ENCODE assay signal across 26 mouse cellular contexts in genomic region chr6:41694407-41694806, GRCm38 (mm10). TPM values are rescaled to one million over a fixed set of nuclear protein-coding genes. Genes with fewer than 3 reads are reported as not detected.
DNase-seq lines count a peak whose midpoint lies in the region; ATAC-seq and TF ChIP-seq lines count a peak whose summit lies in the region.
"Had no signal": no experiment of that assay in that cellular context is flagged by ENCODE, and none has a peak within 500 bp of the region (broad histone marks: within the 10 kb centered on the region; RNA-seq: fewer than 3 reads in every experiment).

No protein-coding gene starts in this region.

- DNase-seq in 3T3-L1 (ENCODE audit: low read depth, low spot score) (peak; percentile 59), Patski (ENCODE audit: low read depth, low spot score) (peak; percentile 20)
- peak; percentile 7 for DNase-seq in induced T-regulatory cell, adult 2 months (ENCODE audit: low read depth)
- no peak for DNase-seq in hindbrain, embryonic 10.5 days (ENCODE audit: low spot score)
- no peak for DNase-seq in gastrocnemius, adult 18-20 months (ENCODE audit: low spot score)
- DNase-seq in lung, postnatal 4 days, result no peak
- DNase-seq: adrenal gland, adult 8-10 months; adrenal gland, postnatal 14 days; adrenal gland, postnatal 36 days; cerebellum, adult 11-12 months; cerebellum, adult 2 months; cerebellum, adult 9-10 months; cerebellum, postnatal 10 days; cerebellum, postnatal 25 days; forebrain, postnatal 0 days had no signal

- no peaks in the 10 kb centered on the region for H3K36me3 ChIP-seq in hindbrain, embryonic 10.5 days
- H3K36me3 ChIP-seq: embryonic facial prominence, embryonic 10.5 days; embryonic facial prominence, embryonic 12.5 days; forebrain, embryonic 15.5 days had no signal

- in situ Hi-C loops in Patski (cut with MboI; ENCODE audit: low pct_unique_long_range_greater_than_20kb), result no loop called here

- CTCF ChIA-PET in Patski (lab: Charles Lee), result no interaction called here

- POLR2A ChIA-PET in Patski (lab: Charles Lee), result interaction anchor here (0.6 kb wide), 1 partner anchor 89 kb away, joined by 6 read pairs; the partner anchor contains the start of gene Ephb6

- WGBS in hindbrain, embryonic 10.5 days, result 88% methylated on average over 1 of the region's 1 CpGs

- no peaks in the 10 kb centered on the region for H3K4me1 ChIP-seq in hindbrain, embryonic 10.5 days (replicated peaks)
- H3K4me1 ChIP-seq: embryonic facial prominence, embryonic 10.5 days; embryonic facial prominence, embryonic 12.5 days; forebrain, embryonic 13.5 days; forebrain, embryonic 15.5 days had no signal

- H3K27me3 ChIP-seq in Patski, result no peaks in the 10 kb centered on the region
- H3K27me3 ChIP-seq in hindbrain, embryonic 10.5 days (ENCODE audit: insufficient read depth, poor library complexity, severe bottlenecking), result no peaks in the 10 kb centered on the region
- H3K27me3 ChIP-seq: CH12.LX; embryonic facial prominence, embryonic 12.5 days; forebrain, embryonic 13.5 days; forebrain, embryonic 15.5 days had no signal

- H3K4me3 ChIP-seq in hindbrain, embryonic 10.5 days, result no peak overlapping the region
- H3K4me3 ChIP-seq: embryonic facial prominence, embryonic 10.5 days; embryonic facial prominence, embryonic 12.5 days; forebrain, embryonic 13.5 days; forebrain, embryonic 15.5 days had no signal

- no peak overlapping the region for H3K27ac ChIP-seq in hindbrain, embryonic 10.5 days
- H3K27ac ChIP-seq: embryonic facial prominence, embryonic 10.5 days; embryonic facial prominence, embryonic 12.5 days; forebrain, embryonic 13.5 days; forebrain, embryonic 15.5 days had no signal

- ATAC-seq in Patski, result peak; percentile 85
- ATAC-seq: CD4-positive, CD25-positive, alpha-beta regulatory T cell, adult 4 months; forebrain, embryonic 13.5 days; forebrain, embryonic 15.5 days; forebrain, postnatal 0 days had no signal

- no peaks in the 10 kb centered on the region for H3K9me3 ChIP-seq in hindbrain, embryonic 10.5 days
- H3K9me3 ChIP-seq: embryonic facial prominence, embryonic 10.5 days; embryonic facial prominence, embryonic 12.5 days; forebrain, embryonic 13.5 days; forebrain, embryonic 15.5 days; G1E had no signal

- no peak for TF ChIP-seq CTCF in Patski (IDR thresholded peaks at IDR 0.05)

RNA-seq across cellular contexts. Expression of gene Kel, which starts 9.7 kb away (rescaled TPM):
- not detected for polyA plus RNA-seq in Patski (2021)
- polyA plus RNA-seq in hindbrain, embryonic 10.5 days (2016; fragmentation: Nextera tagmentation; extraction: Ambion mirVana), result 7.2 and 9.8 TPM in 2 replicates
- total RNA-seq in gastrocnemius, adult 18-20 months (2021), result not detected
- total RNA-seq: adrenal gland, adult 18-20 months; adrenal gland, adult 8-10 months; adrenal gland, postnatal 36 days; CH12.LX; forebrain, postnatal 0 days had no signal
- polyA plus RNA-seq: CD4-positive, CD25-positive, alpha-beta regulatory T cell, adult 4 months; cerebellum, adult 2 months; cortical plate, adult 2 months; forebrain, postnatal 0 days had no signal

RNA-seq across cellular contexts. Expression of gene Llcfc1, which starts 10.2 kb away (rescaled TPM):
- polyA plus RNA-seq in Patski (2021), result not detected
- polyA plus RNA-seq in hindbrain, embryonic 10.5 days (2016; fragmentation: Nextera tagmentation; extraction: Ambion mirVana), result not detected in 2 replicates
- not detected for total RNA-seq in gastrocnemius, adult 18-20 months (2021)
- total RNA-seq: adrenal gland, adult 18-20 months; adrenal gland, adult 8-10 months; adrenal gland, postnatal 14 days; adrenal gland, postnatal 36 days; CH12.LX; forebrain, postnatal 0 days; G1E had no signal
- polyA plus RNA-seq: CD4-positive, CD25-positive, alpha-beta regulatory T cell, adult 4 months; cerebellum, adult 2 months; cortical plate, adult 2 months; embryonic facial prominence, embryonic 10.5 days; embryonic facial prominence, embryonic 12.5 days; embryonic facial prominence, embryonic 14.5 days; forebrain, embryonic 11.5 days; forebrain, embryonic 13.5 days; forebrain, embryonic 15.5 days; forebrain, postnatal 0 days; G1E had no signal

RNA-seq across cellular contexts. Expression of gene Trpv5, which starts 13.8 kb away (rescaled TPM):
- polyA plus RNA-seq in Patski (2021), result not detected
- not detected in 2 replicates for polyA plus RNA-seq in hindbrain, embryonic 10.5 days (2016; fragmentation: Nextera tagmentation; extraction: Ambion mirVana)
- total RNA-seq in gastrocnemius, adult 18-20 months (2021), result not detected
- total RNA-seq: adrenal gland, adult 18-20 months; adrenal gland, adult 8-10 months; adrenal gland, postnatal 14 days; CH12.LX; forebrain, postnatal 0 days had no signal
- polyA plus RNA-seq: CD4-positive, CD25-positive, alpha-beta regulatory T cell, adult 4 months; cerebellum, adult 2 months; cortical plate, adult 2 months; embryonic facial prominence, embryonic 10.5 days; embryonic facial prominence, embryonic 12.5 days; embryonic facial prominence, embryonic 14.5 days; forebrain, embryonic 11.5 days; forebrain, embryonic 13.5 days; forebrain, embryonic 15.5 days; forebrain, postnatal 0 days; G1E had no signal

RNA-seq across cellular contexts. Expression of gene Trpv6, which starts 58.2 kb away (rescaled TPM):
- polyA plus RNA-seq in Patski (2021), result 1.2 TPM
- 0.25 and 0.41 TPM in 2 replicates for polyA plus RNA-seq in hindbrain, embryonic 10.5 days (2016; fragmentation: Nextera tagmentation; extraction: Ambion mirVana)
- total RNA-seq in gastrocnemius, adult 18-20 months (2021), result not detected
- total RNA-seq: adrenal gland, adult 18-20 months; adrenal gland, postnatal 14 days; adrenal gland, postnatal 36 days; CH12.LX; forebrain, postnatal 0 days had no signal
- polyA plus RNA-seq: G1E had no signal

Comparison
In these comparisons a context has a peak if more than half of its experiments do, and no peak if none do; other contexts are left out.
1. DNase-seq: peak in 3T3-L1 (single experiment), Patski (single experiment) and induced T-regulatory cell, adult 2 months (single experiment); none in hindbrain, embryonic 10.5 days (single experiment), gastrocnemius, adult 18-20 months (single experiment) and lung, postnatal 4 days (0 of 2).